Mouse (Mus musculus): ENCODE data around the gene Mylk2. TPM values are rescaled to one million over a fixed set of nuclear protein-coding genes. Genes with fewer than 3 reads are reported as not detected.
A peak's percentile ranks its signal among the peaks of the same experiment; 100 is the strongest.

Gene Mylk2
- total RNA-seq, 2 experiments from 2014 or later: not detected

DNA sequence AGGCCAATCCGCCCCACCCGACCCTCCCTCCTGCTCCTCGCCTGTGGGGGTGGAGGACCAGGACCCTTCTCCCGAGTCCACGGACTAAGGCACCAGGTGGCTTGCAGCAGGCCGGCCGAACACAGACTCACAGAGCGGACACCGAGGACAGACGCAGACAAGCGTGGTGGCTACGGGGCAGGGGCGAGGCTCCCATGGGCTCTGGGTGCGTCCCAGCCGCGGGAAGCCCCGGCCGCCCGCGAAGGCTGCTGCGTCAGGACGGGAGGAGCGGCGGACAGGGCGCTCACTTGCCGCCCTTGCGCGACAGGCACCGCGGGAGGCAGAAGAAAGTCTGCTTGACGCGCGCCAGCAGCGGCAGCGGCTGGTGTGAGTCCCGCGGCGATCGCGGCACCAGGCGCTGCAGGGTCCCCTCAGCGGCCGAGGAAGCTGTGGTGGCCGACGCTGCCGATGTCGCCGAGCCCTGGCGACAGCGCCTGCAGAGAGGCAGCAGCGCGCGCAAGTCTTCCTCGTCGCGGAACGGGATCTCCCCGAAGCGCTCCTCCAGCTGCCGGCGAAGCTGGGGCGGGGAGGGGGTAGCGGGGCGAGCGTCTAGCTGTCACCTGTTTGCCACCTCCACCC lies 31.9 kb downstream of the Mylk2 start:
- ATAC-seq (ENCODE audit: poor library complexity, severe bottlenecking): no peak

DNA sequence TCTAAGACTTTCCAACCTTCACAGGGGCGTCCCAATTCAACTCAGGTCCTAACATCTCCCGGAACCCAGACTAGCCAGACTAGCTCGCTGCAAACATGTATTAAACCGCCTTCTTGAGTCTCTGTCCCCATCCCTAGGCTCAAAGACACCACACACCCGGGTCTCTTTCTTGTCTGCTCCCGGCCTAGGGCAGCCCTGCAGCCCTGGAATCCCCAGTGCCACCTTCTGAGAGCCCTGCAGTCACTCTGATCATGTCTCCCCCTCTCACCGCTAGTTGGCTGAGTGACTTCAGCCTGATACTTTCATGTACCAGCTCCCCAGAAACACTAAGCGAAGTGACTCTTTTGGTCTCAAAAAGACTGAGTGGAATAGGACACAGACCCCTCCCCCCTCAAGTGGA lies 32.4 kb downstream of the Mylk2 start:
- no peak for ATAC-seq (ENCODE audit: poor library complexity, severe bottlenecking)

DNA sequence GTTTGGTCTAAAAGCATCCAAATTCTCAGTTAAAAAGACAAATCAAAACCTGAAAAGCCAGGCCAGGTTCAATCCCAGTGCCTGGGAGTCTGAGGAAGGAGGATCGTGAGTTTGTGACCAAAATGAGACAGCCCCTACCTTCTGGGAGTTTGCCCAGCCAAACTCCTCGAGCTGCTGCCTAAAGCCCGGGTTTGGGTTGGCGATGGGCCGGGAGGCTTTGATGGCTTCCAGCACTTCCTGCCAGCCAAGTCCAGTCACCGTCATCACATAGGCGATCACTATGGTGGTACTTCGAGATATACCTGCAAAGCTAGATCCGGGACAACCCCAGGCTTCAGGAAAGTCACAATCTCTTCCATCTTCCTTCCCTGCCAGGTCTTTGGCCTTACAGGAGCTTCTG lies 32.9 kb downstream of the Mylk2 start:
- ATAC-seq (ENCODE audit: poor library complexity, severe bottlenecking): no peak

DNA sequence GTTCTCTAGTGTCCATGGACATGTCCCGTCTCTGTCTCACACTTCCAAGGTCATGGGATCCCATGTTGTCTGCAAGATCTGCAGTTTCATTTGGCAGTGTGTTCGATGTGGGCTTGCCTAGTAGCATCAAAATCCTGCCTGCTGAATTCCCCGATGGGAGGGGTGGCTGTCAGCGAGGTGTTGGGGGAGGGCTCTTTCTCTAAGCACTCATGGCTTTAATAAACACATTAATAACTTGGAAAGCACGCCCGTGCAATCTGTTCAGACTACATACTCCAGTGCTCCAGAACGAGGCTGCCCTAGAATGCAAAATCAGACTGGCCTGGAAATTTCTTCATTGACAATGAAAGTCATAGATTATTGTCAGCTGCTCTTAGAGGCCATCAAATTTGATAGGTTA lies 35.9 kb downstream of the Mylk2 start:
- ATAC-seq (ENCODE audit: poor library complexity, severe bottlenecking): no peak

DNA sequence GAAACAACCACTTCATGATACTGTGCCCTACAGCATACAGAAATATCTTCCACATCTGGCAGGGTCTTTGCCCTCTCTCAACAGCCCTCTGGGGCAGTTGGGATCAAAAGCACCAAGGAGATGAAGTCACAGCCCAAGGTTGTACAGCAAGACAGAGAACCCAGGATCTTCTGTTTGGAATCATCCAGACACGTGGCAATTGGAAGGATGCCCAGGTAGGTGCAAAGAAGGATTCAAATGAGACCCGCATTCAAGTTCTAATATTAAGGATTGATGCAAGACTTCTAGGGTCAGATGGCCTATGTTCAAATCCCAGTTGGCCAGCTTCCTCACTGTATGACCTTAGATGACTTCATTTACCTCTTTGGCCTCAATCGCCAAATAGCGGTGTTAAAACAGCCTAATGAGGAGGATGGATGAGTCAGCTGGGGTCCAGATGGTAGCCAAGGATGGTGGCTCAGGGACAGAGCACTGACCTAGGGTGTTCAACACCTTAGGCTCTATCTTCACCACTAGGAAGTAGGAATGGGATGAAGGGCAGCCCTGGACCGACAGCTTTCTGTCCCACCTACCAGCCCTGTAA lies 37.4 kb downstream of the Mylk2 start:
- ATAC-seq (ENCODE audit: poor library complexity, severe bottlenecking): no peak

DNA sequence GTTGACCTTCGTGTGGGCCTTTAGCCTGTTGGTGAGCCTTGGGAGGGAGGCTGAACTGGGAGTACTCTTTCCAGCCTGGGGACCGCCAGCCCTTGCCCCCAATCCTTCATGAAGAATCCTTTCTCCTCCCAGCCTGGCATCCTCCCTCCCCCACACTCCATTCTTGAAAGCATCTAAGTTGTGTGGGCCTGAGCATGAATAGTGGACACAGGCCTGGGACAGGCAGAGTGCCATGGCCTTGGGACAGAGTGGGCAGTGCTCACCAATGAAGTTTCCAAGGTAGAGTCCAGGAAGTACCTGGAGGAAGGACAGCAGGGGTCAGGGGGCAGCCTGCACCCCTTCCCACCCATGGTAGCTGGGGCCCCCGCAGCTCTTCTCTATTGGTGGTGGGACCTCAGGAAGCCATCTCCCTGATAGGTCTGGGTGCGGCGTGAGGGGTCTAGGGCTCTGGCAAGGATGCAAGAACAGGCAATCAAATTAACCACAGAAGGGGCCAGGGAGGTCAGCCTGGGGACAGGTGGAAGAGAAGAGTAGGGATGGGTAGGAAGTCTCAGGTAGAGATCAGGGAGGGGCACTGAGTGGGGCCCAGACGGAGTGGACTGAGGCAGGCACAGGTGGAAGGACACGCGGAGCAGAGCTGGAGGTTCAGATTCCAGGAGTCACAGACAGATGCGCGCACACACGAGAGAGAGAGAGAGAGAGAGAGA lies 39.4 kb downstream of the Mylk2 start:
- no peak for ATAC-seq (ENCODE audit: poor library complexity, severe bottlenecking)

DNA sequence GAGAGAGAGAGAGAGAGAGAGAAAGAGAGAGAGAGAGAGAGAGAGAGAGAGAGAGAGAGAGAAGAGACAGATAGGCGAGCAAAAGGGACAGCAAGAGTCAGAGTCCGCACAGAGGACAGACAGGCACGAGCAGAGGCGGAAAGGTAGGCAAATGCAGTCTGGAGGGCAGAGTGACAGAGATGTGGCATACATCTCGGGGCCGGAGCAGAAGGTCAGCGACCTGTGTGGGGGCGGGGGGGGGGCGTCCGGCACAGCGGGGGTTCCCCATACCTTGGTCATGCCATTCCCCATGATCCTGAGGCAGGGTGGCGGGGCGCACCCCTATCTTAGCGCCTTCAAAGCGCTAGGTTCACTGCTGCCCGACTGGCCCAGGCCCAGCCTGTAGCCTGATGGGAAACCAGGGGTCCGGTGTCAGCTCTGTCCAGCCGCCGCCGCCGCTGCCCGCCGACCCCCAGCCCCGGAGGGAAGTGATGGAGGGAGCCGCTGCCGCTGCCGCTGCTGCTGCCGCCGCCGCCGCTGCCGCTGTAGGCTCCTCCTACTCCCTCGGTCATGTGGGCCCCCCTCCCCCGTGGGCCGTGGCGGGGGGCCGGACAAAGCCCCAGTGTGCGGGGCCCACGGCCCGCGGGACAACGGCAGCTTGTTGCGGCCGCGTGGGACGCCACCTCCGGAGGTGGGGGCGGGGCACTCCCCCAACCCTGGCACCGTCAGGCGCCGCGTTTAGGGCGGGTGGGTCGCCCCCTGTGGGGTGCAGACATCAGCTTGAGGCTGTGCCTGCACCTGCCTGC lies 40.1 kb downstream of the Mylk2 start, which contains the start of gene Dusp15:
Dusp15 (minus strand) TSS at position 634 of the 785 bp plus-strand sequence.
- no peak for ATAC-seq (ENCODE audit: poor library complexity, severe bottlenecking)

DNA sequence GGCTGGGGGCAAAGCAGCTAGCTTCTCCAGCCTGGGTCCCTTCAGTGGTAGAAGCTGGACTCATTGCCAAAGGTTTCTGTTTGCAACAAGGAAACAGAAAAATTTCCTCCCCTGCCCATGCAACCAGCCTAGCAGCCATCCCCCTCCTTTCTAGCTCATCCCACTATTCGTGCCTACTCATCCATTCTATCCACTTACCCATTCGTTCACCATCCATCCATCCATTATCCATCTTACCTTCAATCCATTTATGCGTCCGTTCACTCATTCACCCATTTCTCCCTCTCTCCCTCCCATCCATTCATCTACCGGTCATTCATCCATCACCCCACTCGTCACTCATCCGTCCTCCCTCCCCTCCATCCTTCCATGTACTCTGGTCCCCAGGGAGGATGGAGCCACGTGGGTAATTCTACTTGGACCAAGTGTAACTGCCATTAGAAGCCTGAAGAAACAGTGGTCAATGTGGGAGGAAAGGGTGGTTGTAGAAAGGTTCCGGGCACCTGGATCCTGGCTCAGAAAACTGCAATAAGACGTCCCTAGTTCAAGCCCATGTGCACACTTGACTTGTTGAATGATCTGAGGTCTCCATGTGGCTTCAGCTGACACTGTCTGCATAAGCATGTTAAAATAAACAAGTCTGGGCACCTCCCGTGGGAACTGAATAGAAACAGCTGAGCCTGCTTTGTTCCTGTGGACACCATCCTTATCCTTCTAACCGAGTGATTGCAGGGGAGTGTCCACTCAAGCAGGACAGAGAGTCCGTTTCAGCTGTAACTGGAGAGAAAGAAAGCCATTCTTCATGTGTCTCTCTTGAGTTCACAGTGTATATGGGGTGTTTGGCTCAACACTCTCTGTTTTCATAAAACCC lies 40.9 kb downstream of the Mylk2 start:
- no peak for ATAC-seq (ENCODE audit: poor library complexity, severe bottlenecking)

DNA sequence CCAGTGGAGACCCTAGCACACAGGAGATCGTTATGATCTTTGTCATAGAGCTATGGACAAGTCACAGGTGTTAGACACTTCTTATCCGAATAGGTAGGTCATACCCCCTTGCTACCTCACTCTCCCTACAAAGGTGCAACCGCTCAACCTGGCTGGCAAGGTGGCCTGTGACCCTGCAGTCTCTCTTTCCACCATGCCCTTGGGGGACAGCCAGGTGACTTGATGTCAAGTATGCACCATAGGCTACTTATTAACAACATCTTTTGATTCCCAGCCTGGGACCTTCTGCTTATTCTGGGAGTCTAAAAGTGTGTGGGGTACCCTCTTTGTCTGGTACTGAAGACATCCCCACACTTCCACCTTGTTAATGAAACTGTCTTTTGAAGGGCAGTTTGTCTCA lies 47.0 kb downstream of the Mylk2 start:
- ATAC-seq (ENCODE audit: poor library complexity, severe bottlenecking): no peak

DNA sequence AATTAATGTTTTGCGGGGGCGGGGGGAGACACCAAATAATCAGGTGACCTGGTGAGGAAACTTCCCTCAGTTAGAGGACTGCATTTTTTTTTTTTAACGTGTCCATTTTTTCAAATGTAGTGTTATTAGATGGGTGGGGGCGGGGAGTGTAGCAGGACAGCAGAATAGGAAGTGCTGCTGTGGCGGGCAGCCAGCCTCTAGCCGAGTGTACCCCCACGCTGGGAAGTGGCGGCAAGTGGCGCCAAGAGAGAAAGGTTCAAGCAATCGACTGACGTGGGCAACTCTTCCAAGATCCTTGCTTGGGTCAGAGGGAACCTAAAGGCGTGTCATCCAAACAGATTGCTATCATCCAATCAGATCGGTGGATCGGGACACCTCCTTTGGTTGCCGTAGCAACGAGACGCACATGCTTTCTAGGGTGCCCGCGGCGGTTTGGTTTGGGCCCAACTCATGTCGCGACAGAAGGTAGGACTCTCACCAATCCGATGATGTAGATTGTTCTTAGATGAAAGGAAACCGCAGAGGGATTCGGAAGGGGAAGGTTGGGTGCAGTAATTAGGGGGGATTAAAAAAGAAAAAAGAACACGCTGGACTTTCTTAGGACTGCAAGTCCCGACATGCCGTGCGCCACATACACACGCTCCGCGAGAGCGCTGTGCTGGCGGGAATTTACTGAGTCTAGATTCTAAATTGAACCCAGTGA lies 51.1 kb downstream of the Mylk2 start, which contains the start of gene Ttll9:
Ttll9 (plus strand) TSS at position 395 of the 703 bp plus-strand sequence.
- peak; percentile 88 for ATAC-seq (ENCODE audit: poor library complexity, severe bottlenecking)

DNA sequence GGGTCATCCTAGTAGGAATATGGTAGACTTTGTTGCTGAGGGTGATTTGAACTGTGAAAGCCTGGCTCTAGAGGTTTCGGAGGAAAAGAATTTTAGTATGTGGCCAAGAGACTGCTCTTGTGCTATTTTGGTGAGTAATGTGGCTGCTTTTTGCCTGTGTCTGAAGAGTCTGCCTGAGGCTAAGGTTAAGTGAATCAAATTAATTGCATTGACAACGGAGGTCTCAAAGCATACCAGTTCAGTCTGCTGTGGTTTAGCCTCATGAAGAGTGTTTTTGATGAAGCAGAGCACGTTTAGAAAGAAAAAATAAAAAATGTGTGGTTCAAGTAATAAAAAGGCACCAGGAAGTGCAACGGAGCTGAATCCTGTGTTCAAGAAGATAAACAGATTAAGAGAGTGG lies 54.4 kb downstream of the Mylk2 start:
- no peak for ATAC-seq (ENCODE audit: poor library complexity, severe bottlenecking)

Other genes starting within 250 kb of the Mylk2 start
- gene H13, start 241.9 kb upstream of the Mylk2 start, total RNA-seq (2015): 165 and 166 TPM in 2 replicates
- gene H13, start 241.9 kb upstream of the Mylk2 start, total RNA-seq (2017): 100 and 109 TPM in 2 replicates
- 8.4 and 9.3 TPM in 2 replicates for gene Mcts2, start 224.3 kb upstream of the Mylk2 start, total RNA-seq (2015)
- gene Mcts2, start 224.3 kb upstream of the Mylk2 start, total RNA-seq (2017): 7.1 and 8.3 TPM in 2 replicates
- gene Id1, start 175.1 kb upstream of the Mylk2 start, total RNA-seq (2015): 28.4 and 48.3 TPM in 2 replicates
- 35.0 and 40.1 TPM in 2 replicates for gene Id1, start 175.1 kb upstream of the Mylk2 start, total RNA-seq (2017)
- gene Cox4i2, start 157.2 kb upstream of the Mylk2 start, total RNA-seq (2015): 0.20 and 0.55 TPM in 2 replicates
- 0.41 TPM in 1 of 2 replicates, not detected in the other for gene Cox4i2, start 157.2 kb upstream of the Mylk2 start, total RNA-seq (2017)
- 7.1 and 9.3 TPM in 2 replicates for gene Bcl2l1, start 79.6 kb upstream of the Mylk2 start, total RNA-seq (2015)
- gene Bcl2l1, start 79.6 kb upstream of the Mylk2 start, total RNA-seq (2017): 9.3 and 12.8 TPM in 2 replicates
- 102 TPM in 2 replicates for gene Tpx2, start 63.4 kb upstream of the Mylk2 start, total RNA-seq (2015)
- 122 and 126 TPM in 2 replicates for gene Tpx2, start 63.4 kb upstream of the Mylk2 start, total RNA-seq (2017)
- not detected in 2 replicates for gene Foxs1, start 21.9 kb downstream of the Mylk2 start, total RNA-seq (2015)
- not detected in 2 replicates for gene Foxs1, start 21.9 kb downstream of the Mylk2 start, total RNA-seq (2017)
- not detected in 2 replicates for gene Dusp15, start 40.3 kb downstream of the Mylk2 start, total RNA-seq (2015)
- not detected in 2 replicates for gene Dusp15, start 40.3 kb downstream of the Mylk2 start, total RNA-seq (2017)
- gene Ttll9, start 51.1 kb downstream of the Mylk2 start, total RNA-seq (2015): 0.38 TPM in 1 of 2 replicates, not detected in the other
- 0.28 TPM in 1 of 2 replicates, not detected in the other for gene Ttll9, start 51.1 kb downstream of the Mylk2 start, total RNA-seq (2017)
- gene Pdrg1, start 104.1 kb downstream of the Mylk2 start, total RNA-seq (2015): 34.0 and 38.6 TPM in 2 replicates
- 80.2 and 129 TPM in 2 replicates for gene Pdrg1, start 104.1 kb downstream of the Mylk2 start, total RNA-seq (2017)
- not detected in 2 replicates for gene Xkr7, start 120.5 kb downstream of the Mylk2 start, total RNA-seq (2015)
- gene Xkr7, start 120.5 kb downstream of the Mylk2 start, total RNA-seq (2017): not detected in 2 replicates
- 0.59 TPM in 1 of 2 replicates, not detected in the other for gene Ccm2l, start 154.6 kb downstream of the Mylk2 start, total RNA-seq (2015)
- gene Ccm2l, start 154.6 kb downstream of the Mylk2 start, total RNA-seq (2017): 0.22 TPM in 1 of 2 replicates, not detected in the other
- gene Hck, start 197.1 kb downstream of the Mylk2 start, total RNA-seq (2015): 207 and 212 TPM in 2 replicates
- gene Hck, start 197.1 kb downstream of the Mylk2 start, total RNA-seq (2017): 279 and 282 TPM in 2 replicates
- gene Tm9sf4, start 250.0 kb downstream of the Mylk2 start, total RNA-seq (2015): 50.1 and 56.9 TPM in 2 replicates
- gene Tm9sf4, start 250.0 kb downstream of the Mylk2 start, total RNA-seq (2017): 78.7 and 85.5 TPM in 2 replicates